Mouse (Mus musculus) liver, postnatal 0 days (tissue): ENCODE measurements around the gene Tdp2. TPM values are rescaled to one million over a fixed set of nuclear protein-coding genes. Genes with fewer than 3 reads are reported as not detected.

Source experiments
- ATAC-seq: fragments of 200-750 bp; cut with Nextera tagmentation; 2 replicates; pipeline ENCODE4 v1.8.0; 2017; ENCODE audit warnings: mild to moderate bottlenecking, moderate library complexity
- DNase-seq: peaks from one replicate; pipeline ENCODE4 v3.0.0-alpha.2; 2016
- H3K27ac ChIP-seq: fragments of 300-500 bp; sonication (generic); 2 replicates; pipeline ENCODE4 v1.5.1; 2014; ENCODE audit warnings: antibody characterized with exemption, moderate library complexity, mild to moderate bottlenecking, low read depth
- H3K27me3 ChIP-seq: fragments of 300-500 bp; sonication (generic); 2 replicates; pipeline ENCODE4 v1.6.1; 2014; ENCODE audit warnings: low read length, control low read depth, mixed read lengths; ENCODE audit not compliant: insufficient read depth
- H3K36me3 ChIP-seq: fragments of 300-500 bp; sonication (generic); replicated peaks from 2 replicates; pipeline ENCODE4 v1.6.1; 2014; ENCODE audit warnings: mild to moderate bottlenecking, control low read depth, low read length, moderate library complexity, mixed read lengths; ENCODE audit not compliant: insufficient read depth
- H3K4me1 ChIP-seq: fragments of 300-500 bp; sonication (generic); 2 replicates; pipeline ENCODE4 v1.6.1; 2014; ENCODE audit warnings: antibody characterized with exemption, mild to moderate bottlenecking, control low read depth; ENCODE audit not compliant: insufficient read depth
- H3K4me2 ChIP-seq: fragments of 300-500 bp; sonication (generic); 2 replicates; pipeline ENCODE4 v1.6.1; 2014; ENCODE audit warnings: low read depth, mild to moderate bottlenecking, low read length, moderate library complexity, mixed read lengths
- H3K4me3 ChIP-seq: fragments of 300-500 bp; sonication (generic); 2 replicates; pipeline ENCODE4 v1.5.1; 2014; ENCODE audit warnings: low read depth, low read length
- H3K9ac ChIP-seq: fragments of 300-500 bp; sonication (generic); replicated peaks from 2 replicates; pipeline ENCODE4 v1.6.1; 2014; ENCODE audit warnings: mild to moderate bottlenecking, moderate library complexity
- H3K9me3 ChIP-seq: fragments of 300-500 bp; sonication (generic); 2 replicates; pipeline ENCODE4 v1.6.1; 2016; ENCODE audit warnings: mild to moderate bottlenecking, control low read depth, low read length, mixed read lengths
- CTCF ChIP-seq: sonication (generic); IDR thresholded peaks from 2 replicates; pipeline ENCODE4 v1.5.1; 2016; ENCODE audit warnings: antibody characterized with exemption, low read depth
- EP300 ChIP-seq: IDR thresholded peaks from 2 replicates; pipeline ENCODE4 v1.6.1; 2016; ENCODE audit warnings: antibody characterized with exemption, low read depth, mild to moderate bottlenecking
- WGBS: fragments of 180-500 bp; shearing (Covaris S2); extraction: QIAGEN DNeasy Blood & Tissue Kit; methylation state at CpG from one replicate; pipeline ENCODE4 v1.1.7; 2014; ENCODE audit not compliant: insufficient replicate concordance; 5-methylcytosine and 5-hydroxymethylcytosine counted together
- polyA plus RNA-seq: library from polyadenylated mRNA; unstranded; fragments of >200 nt; fragmentation: Nextera tagmentation; extraction: Ambion mirVana; gene quantifications from 2 replicates; pipeline ENCODE4 v1.2.1, GENCODE M21; 2015

Gene Tdp2
- polyA plus RNA-seq, 1 experiment from 2014 or later = 18.3 TPM

- Histone ChIP-seq H3K9me3 (no peaks in the 10 kb centered on the region), H3K9ac (no peak overlapping the region), H3K4me2 (no peak overlapping the region), H3K4me1 (no peaks in the 10 kb centered on the region), H3K27me3 (no peaks in the 10 kb centered on the region), H3K4me3 (no peak overlapping the region), H3K36me3 (peaks cover 11% of the 10 kb centered on the region; the same call in 1 of the 2 replicates), H3K27ac (no peak overlapping the region)
- WGBS = 80% methylated on average over 16 of the region's 16 CpGs
- ATAC-seq = no peak
- DNase-seq = no peak
- TF ChIP-seq CTCF (no peak), EP300 (no peak)
These were observed 8.7 kb upstream of the Tdp2 start for GRCm38 (mm10) chr13:24822663-24823343.

GRCm38 (mm10) chr13:24824647-24825046, 6.8 kb upstream of the Tdp2 start:
- no peak for TF ChIP-seq CTCF
- no peak for TF ChIP-seq EP300
- H3K27ac ChIP-seq = no peak overlapping the region
- no peak for DNase-seq

GRCm38 (mm10) chr13:24825587-24825986, 5.9 kb upstream of the Tdp2 start:
- Histone ChIP-seq H3K4me2 (no peak overlapping the region), H3K27ac (no peak overlapping the region), H3K9ac (no peak overlapping the region), H3K4me1 (peaks cover 3% of the 10 kb centered on the region; the same call in 1 of the 2 replicates), H3K9me3 (no peaks in the 10 kb centered on the region), H3K4me3 (no peak overlapping the region), H3K36me3 (no peaks in the 10 kb centered on the region; the same call in 1 of the 2 replicates), H3K27me3 (no peaks in the 10 kb centered on the region)
- ATAC-seq (no peak), DNase-seq (no peak)
- TF ChIP-seq EP300 (no peak), CTCF (no peak)
- WGBS = 82% methylated on average over 4 of the region's 4 CpGs

More at GRCm38 (mm10) chr13:24824647-24825046, 6.8 kb upstream of the Tdp2 start:
- no peak overlapping the region for H3K9ac ChIP-seq
- no peak for ATAC-seq
- WGBS = 82% methylated on average over 4 of the region's 4 CpGs
- H3K4me2 ChIP-seq = no peak overlapping the region
- no peaks in the 10 kb centered on the region for H3K27me3 ChIP-seq
- H3K4me3 ChIP-seq = no peak overlapping the region
- H3K36me3 ChIP-seq = peaks cover 4% of the 10 kb centered on the region; the same call in 1 of the 2 replicates
- H3K9me3 ChIP-seq = no peaks in the 10 kb centered on the region
- H3K4me1 ChIP-seq = no peaks in the 10 kb centered on the region

GRCm38 (mm10) chr13:24826116-24826515, 5.4 kb upstream of the Tdp2 start:
- H3K9me3 ChIP-seq = no peaks in the 10 kb centered on the region
- H3K27ac ChIP-seq = no peak overlapping the region
- TF ChIP-seq EP300 (no peak), CTCF (no peak)
- no peak overlapping the region for H3K4me2 ChIP-seq
- WGBS = 84% methylated on average over 7 of the region's 7 CpGs
- peaks cover 3% of the 10 kb centered on the region; the same call in 1 of the 2 replicates for H3K4me1 ChIP-seq
- DNase-seq = no peak
- H3K36me3 ChIP-seq = no peaks in the 10 kb centered on the region; the same call in 1 of the 2 replicates
- H3K4me3 ChIP-seq = no peak overlapping the region
- H3K27me3 ChIP-seq = no peaks in the 10 kb centered on the region
- no peak for ATAC-seq
- no peak overlapping the region for H3K9ac ChIP-seq

GRCm38 (mm10) chr13:24830756-24831352, 625 bp upstream of the Tdp2 start:
- Histone ChIP-seq H3K4me1 (peaks cover 19% of the 10 kb centered on the region), H3K4me2 (peak overlapping the region; percentile 82), H3K27ac (peak overlapping the region; percentile 86), H3K27me3 (no peaks in the 10 kb centered on the region), H3K4me3 (peak overlapping the region; percentile 79), H3K36me3 (peaks cover 3% of the 10 kb centered on the region), H3K9me3 (no peaks in the 10 kb centered on the region), H3K9ac (peak overlapping the region; percentile 70)
- ATAC-seq (no peak), DNase-seq (no peak)
- TF ChIP-seq EP300 = no peak
- TF ChIP-seq CTCF = no peak
- WGBS = 2% methylated on average over 20 of the region's 20 CpGs

GRCm38 (mm10) chr13:24832131-24832810, 792 bp downstream of the Tdp2 start:
- Histone ChIP-seq H3K4me3 (peak overlapping the region; percentile 79), H3K36me3 (peaks cover 5% of the 10 kb centered on the region), H3K27ac (peak overlapping the region; percentile 86), H3K9me3 (no peaks in the 10 kb centered on the region), H3K4me2 (peak overlapping the region; percentile 82), H3K4me1 (peaks cover 25% of the 10 kb centered on the region), H3K9ac (peak overlapping the region; percentile 83), H3K27me3 (no peaks in the 10 kb centered on the region)
- ATAC-seq (no peak), DNase-seq (no peak)
- 3% methylated on average over 19 of the region's 21 CpGs for WGBS
- TF ChIP-seq CTCF (no peak), EP300 (no peak)
